Mouse (Mus musculus) hindbrain, embryonic 11.5 days (tissue): ENCODE measurements around the gene Rhbdf2. TPM values are rescaled to one million over a fixed set of nuclear protein-coding genes. Genes with fewer than 3 reads are reported as not detected.
"Not testable (repeated sequence)": the region's sequence is repeated elsewhere in the genome, so short reads cannot be mapped to it uniquely, and the experiment has no call there.

ENCODE experiments used
- ATAC-seq: fragments of 200-750 bp; cut with Nextera tagmentation; 2 replicates; pipeline ENCODE4 v1.8.0; 2017; ENCODE audit warnings: mild to moderate bottlenecking, moderate TSS enrichment, moderate library complexity; ENCODE audit not compliant: low FRiP score
- DNase-seq: peaks from one replicate; pipeline ENCODE4 v3.0.0-alpha.2; 2015; ENCODE audit warnings: low spot score
- H3K27ac ChIP-seq: fragments of 300-500 bp; sonication (generic); 2 replicates; pipeline ENCODE4 v1.5.1; 2014; ENCODE audit warnings: mild to moderate bottlenecking, low read depth, low read length
- H3K27me3 ChIP-seq: fragments of 300-500 bp; sonication (generic); 2 replicates; pipeline ENCODE4 v1.6.1; 2014; ENCODE audit warnings: mild to moderate bottlenecking, low read length, moderate library complexity, mixed read lengths; ENCODE audit not compliant: control insufficient read depth, insufficient read depth
- H3K36me3 ChIP-seq: fragments of 300-500 bp; sonication (generic); 2 replicates; pipeline ENCODE4 v1.6.1; 2014; ENCODE audit warnings: mild to moderate bottlenecking, low read length, moderate library complexity, mixed read lengths; ENCODE audit not compliant: control insufficient read depth, insufficient read depth
- H3K4me1 ChIP-seq: fragments of 300-500 bp; sonication (generic); replicated peaks from 2 replicates; pipeline ENCODE4 v1.6.1; 2014; ENCODE audit warnings: low read length, mixed read lengths; ENCODE audit not compliant: control insufficient read depth, insufficient read depth
- H3K4me2 ChIP-seq: fragments of 300-500 bp; sonication (generic); replicated peaks from 2 replicates; pipeline ENCODE4 v1.6.1; 2014; ENCODE audit warnings: mild to moderate bottlenecking, low read depth, low read length
- H3K4me3 ChIP-seq: fragments of 300-500 bp; sonication (generic); 2 replicates; pipeline ENCODE4 v1.5.1; 2014; ENCODE audit warnings: low read depth, low read length
- H3K9ac ChIP-seq: fragments of 300-500 bp; sonication (generic); 2 replicates; pipeline ENCODE4 v1.6.1; 2014; ENCODE audit warnings: low read depth, low read length
- H3K9me3 ChIP-seq: fragments of 300-500 bp; sonication (generic); 2 replicates; pipeline ENCODE4 v1.6.1; 2016; ENCODE audit warnings: low read length; ENCODE audit not compliant: control insufficient read depth
- WGBS: fragments of 180-500 bp; shearing (Covaris S2); extraction: QIAGEN DNeasy Blood & Tissue Kit; methylation state at CpG from one replicate; pipeline ENCODE4 v1.1.7; 2014; 5-methylcytosine and 5-hydroxymethylcytosine counted together
- polyA plus RNA-seq: library from polyadenylated mRNA; unstranded; fragments of >200 nt; fragmentation: Nextera tagmentation; extraction: Ambion mirVana; gene quantifications from 2 replicates; pipeline ENCODE4 v1.2.1, GENCODE M21; 2014

Rhbdf2 gene
- polyA plus RNA-seq = 2.1 and 2.7 TPM in 2 replicates

- peaks cover 18% of the 10 kb centered on the region for H3K27me3 ChIP-seq
- no peaks in the 10 kb centered on the region for H3K36me3 ChIP-seq
- H3K4me2 ChIP-seq = no peak within 1 kb of the TSS
- H3K27ac ChIP-seq = no peak within 1 kb of the TSS
- ATAC-seq (no peak), DNase-seq (no peak)
- H3K9me3 ChIP-seq = no peaks in the 10 kb centered on the region
- no peak within 1 kb of the TSS for H3K9ac ChIP-seq
- H3K4me1 ChIP-seq = peaks cover 4% of the 10 kb centered on the region
- no peak within 1 kb of the TSS for H3K4me3 ChIP-seq
- WGBS = 74% methylated on average over 10 of the region's 10 CpGs
Measured at GRCm38 (mm10) chr11:116626299-116627071, at the start of gene Rhbdf2. Gene Rhbdf2 (minus strand): TSS chr11:116627019.

GRCm38 (mm10) chr11:116676175-116676976 lies 49.6 kb upstream of the Rhbdf2 start:
- H3K9me3 ChIP-seq = no peaks in the 10 kb centered on the region
- no peak overlapping the region for H3K4me2 ChIP-seq
- no peak overlapping the region for H3K4me3 ChIP-seq
- no peak overlapping the region for H3K27ac ChIP-seq
- no peaks in the 10 kb centered on the region for H3K4me1 ChIP-seq
- peaks cover 17% of the 10 kb centered on the region for H3K36me3 ChIP-seq
- 93% methylated on average over 14 of the region's 14 CpGs for WGBS
- no peak overlapping the region for H3K9ac ChIP-seq
- DNase-seq (no peak), ATAC-seq (no peak)
- no peaks in the 10 kb centered on the region for H3K27me3 ChIP-seq

- H3K9ac ChIP-seq, H3K9me3 ChIP-seq, H3K4me3 ChIP-seq, H3K27ac ChIP-seq, DNase-seq, H3K27me3 ChIP-seq, H3K4me2 ChIP-seq, ATAC-seq, H3K4me1 ChIP-seq: not testable (repeated sequence)
- whole genome bisulfite sequencing = 86% methylated on average over 6 of the region's 6 CpGs
- H3K36me3 ChIP-seq = peaks cover 17% of the 10 kb centered on the region
Measured at GRCm38 (mm10) chr11:116675429-116675828, 48.6 kb upstream of the Rhbdf2 start.

- ATAC-seq (no peak), DNase-seq (no peak)
- Histone ChIP-seq H3K27me3 (no peaks in the 10 kb centered on the region), H3K27ac (no peak overlapping the region), H3K4me2 (no peak overlapping the region), H3K4me1 (no peaks in the 10 kb centered on the region), H3K36me3 (peaks cover 17% of the 10 kb centered on the region), H3K9ac (no peak overlapping the region), H3K9me3 (no peaks in the 10 kb centered on the region), H3K4me3 (no peak overlapping the region)
- 87% methylated on average over 7 of the region's 7 CpGs for WGBS
Measured at GRCm38 (mm10) chr11:116674616-116675379, 48.0 kb upstream of the Rhbdf2 start.

GRCm38 (mm10) chr11:116673410-116673809 lies 46.6 kb upstream of the Rhbdf2 start:
- Histone ChIP-seq H3K4me3 (no peak overlapping the region), H3K27ac (no peak overlapping the region), H3K4me1 (no peaks in the 10 kb centered on the region), H3K4me2 (no peak overlapping the region), H3K9me3 (no peaks in the 10 kb centered on the region), H3K27me3 (no peaks in the 10 kb centered on the region), H3K9ac (no peak overlapping the region), H3K36me3 (peaks cover 13% of the 10 kb centered on the region)
- DNase-seq = no peak
- no peak for ATAC-seq
- 94% methylated on average over 2 of the region's 2 CpGs for WGBS

- no peaks in the 10 kb centered on the region for H3K9me3 ChIP-seq
- WGBS = 17% methylated on average over 7 of the region's 7 CpGs
- no peak for DNase-seq
- peak overlapping the region; percentile 54 for H3K4me2 ChIP-seq
- H3K9ac ChIP-seq = peak overlapping the region; percentile 89
- H3K27me3 ChIP-seq = no peaks in the 10 kb centered on the region; the same call in 1 of the 2 replicates
- no peak overlapping the region for H3K27ac ChIP-seq
- peaks cover 13% of the 10 kb centered on the region for H3K36me3 ChIP-seq
- no peak for ATAC-seq
- H3K4me3 ChIP-seq = peak overlapping the region; percentile 79
- no peaks in the 10 kb centered on the region for H3K4me1 ChIP-seq
Measured at GRCm38 (mm10) chr11:116672595-116672994, 45.8 kb upstream of the Rhbdf2 start.

GRCm38 (mm10) chr11:116671845-116672434 lies 45.1 kb upstream of the Rhbdf2 start:
- H3K4me1 ChIP-seq = no peaks in the 10 kb centered on the region
- no peaks in the 10 kb centered on the region for H3K9me3 ChIP-seq
- peak overlapping the region; percentile 89 for H3K9ac ChIP-seq
- 0% methylated on average over 24 of the region's 24 CpGs for WGBS
- no peak; the same call in 1 of the 2 replicates for ATAC-seq
- H3K4me2 ChIP-seq = peak overlapping the region; percentile 54
- no peaks in the 10 kb centered on the region; the same call in 1 of the 2 replicates for H3K27me3 ChIP-seq
- peak overlapping the region; percentile 3; the same call in 1 of the 2 replicates for H3K27ac ChIP-seq
- H3K36me3 ChIP-seq = peaks cover 13% of the 10 kb centered on the region
- DNase-seq = no peak
- peak overlapping the region; percentile 79 for H3K4me3 ChIP-seq
